Mouse (Mus musculus): ENCODE measurements at regions not wholly inside any gene's neighbourhood (a gene's known extent, or its start where the extent isn't known, plus 50 kb on each side); places are given as distances from the start of the nearest gene placed in this dataset.
A peak's percentile ranks its signal among the peaks of the same experiment; 100 is the strongest.

- no peak overlapping the region for H3K27ac ChIP-seq (ENCODE audit: insufficient read depth, low read depth, low read length)
- no peaks in the 10 kb centered on the region for H3K4me1 ChIP-seq (ENCODE audit: control insufficient read depth, insufficient read depth, low read length)
- TF ChIP-seq CTCF (IDR thresholded peaks at IDR 0.05; ENCODE audit: low read depth, low read length), result no peak
- no peak for TF ChIP-seq POLR2A (IDR thresholded peaks at IDR 0.05; ENCODE audit: borderline replicate concordance, low read depth, low read length)
- H3K4me3 ChIP-seq (ENCODE audit: insufficient read depth, low read length), result no peak overlapping the region
Observed at GRCm38 (mm10) chr9:41238395-41239096, 77.0 kb upstream of the Ubash3b start.

GRCm38 (mm10) chr9:41237265-41237664 lies 75.8 kb upstream of the Ubash3b start:
- H3K4me1 ChIP-seq (ENCODE audit: control insufficient read depth, insufficient read depth, low read length), result no peaks in the 10 kb centered on the region
- no peak overlapping the region for H3K4me3 ChIP-seq (ENCODE audit: insufficient read depth, low read length)
- TF ChIP-seq CTCF (IDR thresholded peaks at IDR 0.05; ENCODE audit: low read depth, low read length), result no peak
- TF ChIP-seq POLR2A (IDR thresholded peaks at IDR 0.05; ENCODE audit: borderline replicate concordance, low read depth, low read length), result no peak
- H3K27ac ChIP-seq (ENCODE audit: insufficient read depth, low read depth, low read length), result no peak overlapping the region

GRCm38 (mm10) chr9:41229225-41229582 lies 67.7 kb upstream of the Ubash3b start:
- Histone ChIP-seq H3K27ac (ENCODE audit: insufficient read depth, low read depth, low read length) (no peak overlapping the region), H3K4me3 (ENCODE audit: insufficient read depth, low read length) (no peak overlapping the region), H3K4me1 (ENCODE audit: control insufficient read depth, insufficient read depth, low read length) (no peaks in the 10 kb centered on the region; the same call in 1 of the 2 replicates)
- TF ChIP-seq POLR2A (IDR thresholded peaks at IDR 0.05; ENCODE audit: borderline replicate concordance, low read depth, low read length), result no peak
- no peak for TF ChIP-seq CTCF (IDR thresholded peaks at IDR 0.05; ENCODE audit: low read depth, low read length)

- Histone ChIP-seq H3K4me1 (ENCODE audit: control insufficient read depth, insufficient read depth, low read length) (no peaks in the 10 kb centered on the region; the same call in 1 of the 2 replicates), H3K4me3 (ENCODE audit: insufficient read depth, low read length) (peak overlapping the region; percentile 48), H3K27ac (ENCODE audit: insufficient read depth, low read depth, low read length) (no peak overlapping the region)
- TF ChIP-seq CTCF (IDR thresholded peaks at IDR 0.05; ENCODE audit: low read depth, low read length) (peak; percentile 80; the same call in 1 of the 2 replicates), POLR2A (IDR thresholded peaks at IDR 0.05; ENCODE audit: borderline replicate concordance, low read depth, low read length) (no peak)
Observed at GRCm38 (mm10) chr9:41228425-41229224, 67.1 kb upstream of the Ubash3b start.

- Histone ChIP-seq H3K27ac (ENCODE audit: insufficient read depth, low read depth, low read length) (no peak overlapping the region), H3K4me1 (ENCODE audit: control insufficient read depth, insufficient read depth, low read length) (peaks cover 2% of the 10 kb centered on the region; the same call in 1 of the 2 replicates), H3K4me3 (ENCODE audit: insufficient read depth, low read length) (no peak overlapping the region)
- TF ChIP-seq POLR2A (IDR thresholded peaks at IDR 0.05; ENCODE audit: borderline replicate concordance, low read depth, low read length), result no peak
- TF ChIP-seq CTCF (IDR thresholded peaks at IDR 0.05; ENCODE audit: low read depth, low read length), result no peak
Observed at GRCm38 (mm10) chr9:41223406-41223805, 61.9 kb upstream of the Ubash3b start.

- TF ChIP-seq CTCF (IDR thresholded peaks at IDR 0.05; ENCODE audit: low read depth, low read length) (no peak), POLR2A (IDR thresholded peaks at IDR 0.05; ENCODE audit: borderline replicate concordance, low read depth, low read length) (no peak)
Observed at GRCm38 (mm10) chr9:41222346-41223015, 61.0 kb upstream of the Ubash3b start.

GRCm38 (mm10) chr9:41221110-41221790 lies 59.8 kb upstream of the Ubash3b start:
- H3K4me3 ChIP-seq (ENCODE audit: insufficient read depth, low read length), result no peak overlapping the region
- TF ChIP-seq POLR2A (IDR thresholded peaks at IDR 0.05; ENCODE audit: borderline replicate concordance, low read depth, low read length) (no peak), CTCF (IDR thresholded peaks at IDR 0.05; ENCODE audit: low read depth, low read length) (no peak)
- no peak overlapping the region for H3K27ac ChIP-seq (ENCODE audit: insufficient read depth, low read depth, low read length)
- peaks cover 8% of the 10 kb centered on the region for H3K4me1 ChIP-seq (ENCODE audit: control insufficient read depth, insufficient read depth, low read length)

More at GRCm38 (mm10) chr9:41222346-41223015, 61.0 kb upstream of the Ubash3b start:
- Histone ChIP-seq H3K4me1 (ENCODE audit: control insufficient read depth, insufficient read depth, low read length) (peaks cover 8% of the 10 kb centered on the region), H3K27ac (ENCODE audit: insufficient read depth, low read depth, low read length) (no peak overlapping the region), H3K4me3 (ENCODE audit: insufficient read depth, low read length) (no peak overlapping the region)

- H3K4me1 ChIP-seq (ENCODE audit: control insufficient read depth, insufficient read depth, low read length), result peaks cover 8% of the 10 kb centered on the region
- no peak for TF ChIP-seq CTCF (IDR thresholded peaks at IDR 0.05; ENCODE audit: low read depth, low read length)
- TF ChIP-seq POLR2A (IDR thresholded peaks at IDR 0.05; ENCODE audit: borderline replicate concordance, low read depth, low read length), result no peak
- no peak overlapping the region for H3K27ac ChIP-seq (ENCODE audit: insufficient read depth, low read depth, low read length)
Observed at GRCm38 (mm10) chr9:41220105-41220669, 58.7 kb upstream of the Ubash3b start.

GRCm38 (mm10) chr9:41218702-41219101 lies 57.2 kb upstream of the Ubash3b start:
- no peak overlapping the region for H3K4me3 ChIP-seq (ENCODE audit: insufficient read depth, low read length)
- no peak overlapping the region for H3K27ac ChIP-seq (ENCODE audit: insufficient read depth, low read depth, low read length)
- no peak for TF ChIP-seq CTCF (IDR thresholded peaks at IDR 0.05; ENCODE audit: low read depth, low read length)
- no peak for TF ChIP-seq POLR2A (IDR thresholded peaks at IDR 0.05; ENCODE audit: borderline replicate concordance, low read depth, low read length)
- H3K4me1 ChIP-seq (ENCODE audit: control insufficient read depth, insufficient read depth, low read length), result peaks cover 8% of the 10 kb centered on the region

More at GRCm38 (mm10) chr9:41220105-41220669, 58.7 kb upstream of the Ubash3b start:
- no peak overlapping the region for H3K4me3 ChIP-seq (ENCODE audit: insufficient read depth, low read length)
